Mouse (Mus musculus) erythroblast, adult 5-6 weeks (primary cell): ENCODE data around the gene Slc40a1. TPM values are rescaled to one million over a fixed set of nuclear protein-coding genes. Genes with fewer than 3 reads are reported as not detected.

Experiments used
- ATAC-seq: replicated peaks from 2 replicates; pipeline ENCODE4 v1.8.0; 2016; ENCODE audit warnings: moderate number of reproducible peaks, mild to moderate bottlenecking, moderate TSS enrichment, inconsistent platforms; ENCODE audit not compliant: poor library complexity, low FRiP score, severe bottlenecking
- total RNA-seq, 2 experiments: library from RNA; stranded (forward) in 1 of 2; stranded (reverse) in 1 of 2; fragments of 150-400 nt in 1 of 2; fragments of 200-764, 138-1000 nt in 1 of 2; gene quantifications; 2 replicates each; pipeline versions ENCODE4 v1.2.3 to v1.2.4; 2015 to 2017; ENCODE audit warnings: low replicate concordance in 2 of 2

Gene Slc40a1
- total RNA-seq, 2 experiments from 2014 or later: 128 to 135 TPM

GRCm38 (mm10) chr1:45890173-45890572, 36.1 kb downstream of the Slc40a1 start, which contains the start of gene Gm5269:
Gene Gm5269 (minus strand): TSS chr1:45890273.
- ATAC-seq: no peak

- no peak for ATAC-seq
These were observed 39.5 kb downstream of the Slc40a1 start for GRCm38 (mm10) chr1:45886800-45887199.

- no peak for ATAC-seq
These were observed 42.9 kb downstream of the Slc40a1 start for GRCm38 (mm10) chr1:45883378-45883777.

GRCm38 (mm10) chr1:45882076-45882475, 44.2 kb downstream of the Slc40a1 start:
- no peak for ATAC-seq

- no peak for ATAC-seq
These were observed 45.0 kb downstream of the Slc40a1 start for GRCm38 (mm10) chr1:45881228-45881832.

GRCm38 (mm10) chr1:45877463-45877862, 48.9 kb downstream of the Slc40a1 start:
- ATAC-seq: no peak

DNA sequence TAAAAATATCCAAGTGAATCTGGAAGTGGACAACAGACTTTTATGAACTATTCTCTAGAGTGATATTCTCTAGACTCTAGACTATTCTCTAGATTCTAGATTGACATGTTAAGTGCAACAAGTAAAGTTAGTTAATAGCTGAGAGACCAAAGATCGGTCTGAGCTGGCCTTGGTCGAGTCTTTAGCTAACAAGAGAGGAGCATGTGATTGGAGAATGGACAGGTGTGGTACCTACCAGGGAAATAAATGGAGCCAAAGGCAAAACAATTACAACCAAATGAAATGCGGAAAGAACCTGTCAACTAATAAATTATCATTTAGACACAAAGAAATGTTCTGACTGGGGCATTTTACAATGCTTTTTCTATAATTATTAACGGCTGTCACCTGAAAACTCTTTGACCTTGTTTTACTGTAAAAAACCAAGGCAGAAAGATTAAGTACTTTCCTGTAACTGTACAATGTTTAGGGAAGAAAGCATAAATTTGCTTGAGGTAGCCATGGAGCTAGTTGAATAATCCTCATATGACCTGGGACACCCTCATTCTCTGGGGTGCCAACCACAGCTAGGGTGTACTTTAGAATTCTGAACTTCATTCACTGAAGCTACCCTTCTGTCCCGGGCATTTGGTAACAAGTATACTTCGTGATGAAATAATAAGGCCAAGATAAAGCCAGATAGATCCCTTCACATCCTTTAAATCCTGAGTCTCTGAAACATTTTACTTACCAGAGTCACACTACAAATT, 49.7 kb downstream of the Slc40a1 start:
- no peak for ATAC-seq

GRCm38 (mm10) chr1:45875640-45876039, 50.7 kb downstream of the Slc40a1 start:
- ATAC-seq: no peak

DNA sequence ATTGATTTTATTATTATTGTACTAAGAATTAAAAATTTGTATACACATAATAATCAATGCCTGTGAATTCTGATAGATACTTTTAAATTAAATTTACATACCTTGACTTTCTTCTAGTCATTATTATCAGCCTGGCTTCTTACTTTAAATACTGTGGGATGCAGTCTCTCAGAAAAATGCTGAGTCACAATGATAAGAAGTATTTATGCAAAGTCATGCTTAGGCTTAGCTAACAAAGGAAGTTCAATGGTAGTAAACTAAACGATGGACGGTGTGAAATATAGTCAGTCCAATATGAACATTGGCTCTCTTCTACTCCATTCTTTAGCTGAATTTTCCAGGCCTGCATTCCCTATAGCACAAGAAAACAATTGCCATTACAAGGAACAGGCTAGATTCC, 53.1 kb downstream of the Slc40a1 start:
- ATAC-seq: peak; percentile 92

GRCm38 (mm10) chr1:45868479-45869137, 57.7 kb downstream of the Slc40a1 start:
- ATAC-seq: no peak

- no peak for ATAC-seq
These were observed 58.3 kb downstream of the Slc40a1 start for GRCm38 (mm10) chr1:45868050-45868449.

GRCm38 (mm10) chr1:45866288-45867018, 59.9 kb downstream of the Slc40a1 start:
- ATAC-seq: no peak

DNA sequence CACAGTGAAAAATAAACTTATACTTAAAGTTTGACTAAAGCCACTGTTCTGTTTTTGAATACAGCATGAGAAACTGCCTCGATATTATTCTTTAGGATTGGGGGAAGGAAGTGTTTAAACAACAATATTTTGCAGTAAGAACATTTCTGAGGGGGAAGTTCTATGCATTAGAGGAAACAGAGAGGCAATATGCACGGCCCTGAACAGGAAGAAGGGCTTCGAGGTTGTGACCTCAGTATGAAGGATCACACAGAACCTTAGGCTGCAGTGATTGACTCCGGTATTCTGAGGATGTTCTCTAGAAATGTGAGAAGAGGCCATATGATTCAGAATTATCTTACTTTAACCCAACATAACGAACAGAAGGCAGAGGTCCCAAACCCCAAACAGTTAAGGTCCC, 60.6 kb downstream of the Slc40a1 start:
- ATAC-seq: no peak

DNA sequence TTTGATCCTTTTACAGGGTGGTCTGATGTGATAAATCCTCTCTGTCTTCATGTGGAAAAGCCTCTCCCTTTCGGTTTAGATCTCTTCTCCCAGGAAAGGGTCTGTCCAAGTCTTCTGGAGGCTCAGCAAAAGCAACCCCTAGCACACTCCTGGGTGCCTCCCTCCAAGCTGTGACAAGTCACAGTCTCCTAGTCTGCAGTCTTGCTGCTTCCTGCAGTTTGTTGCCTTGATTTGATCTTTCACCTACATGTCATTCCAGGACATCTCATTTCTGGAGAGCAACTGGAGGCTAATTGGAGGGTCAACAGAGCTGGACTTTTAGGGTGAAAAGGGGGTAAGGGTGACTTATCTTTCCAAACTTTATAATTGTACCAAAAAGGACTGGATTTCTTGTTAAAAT, 61.0 kb downstream of the Slc40a1 start:
- no peak for ATAC-seq

DNA sequence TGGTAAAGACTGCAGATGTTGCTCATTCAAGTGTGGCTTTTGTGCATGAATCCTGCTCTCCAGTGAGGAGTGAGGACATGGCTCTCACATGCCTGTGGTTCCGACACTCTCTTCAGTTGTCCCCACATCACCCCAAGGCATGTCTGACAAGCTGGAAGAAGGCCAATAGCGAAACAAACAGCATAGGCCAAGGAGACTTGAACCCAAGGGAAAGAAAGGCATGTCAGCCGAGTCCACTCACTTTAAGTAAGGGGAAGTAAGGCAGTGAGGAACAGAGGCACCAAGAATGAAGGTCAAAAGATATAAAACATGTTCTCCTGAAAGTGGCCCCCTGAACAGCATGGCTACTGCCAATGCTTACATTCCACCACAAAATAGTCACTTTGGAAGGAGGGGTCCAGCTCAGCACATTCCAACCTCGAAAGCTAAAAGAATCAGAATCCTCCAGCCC, 61.7 kb downstream of the Slc40a1 start:
- no peak for ATAC-seq

GRCm38 (mm10) chr1:45863641-45864040, 62.7 kb downstream of the Slc40a1 start:
- ATAC-seq: no peak

DNA sequence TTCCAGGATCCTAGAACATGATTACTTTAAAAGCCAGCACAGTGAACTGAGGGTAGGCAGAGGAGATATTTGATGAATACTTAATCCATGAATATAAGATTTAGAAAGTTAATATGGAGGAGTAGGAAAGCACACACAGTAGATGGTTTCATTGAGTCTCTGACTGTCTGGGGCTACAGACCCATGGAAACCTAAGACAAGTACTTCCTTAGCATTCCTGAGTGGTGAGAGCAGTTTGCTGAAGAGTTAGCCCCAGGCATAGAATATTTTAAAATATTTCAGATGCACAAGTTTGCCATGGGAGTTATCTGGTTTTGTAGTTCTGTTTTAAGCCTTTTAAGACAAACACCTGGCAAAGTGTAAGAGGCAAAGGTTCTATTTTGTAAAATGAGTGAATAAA, 65.2 kb downstream of the Slc40a1 start:
- ATAC-seq: no peak

DNA sequence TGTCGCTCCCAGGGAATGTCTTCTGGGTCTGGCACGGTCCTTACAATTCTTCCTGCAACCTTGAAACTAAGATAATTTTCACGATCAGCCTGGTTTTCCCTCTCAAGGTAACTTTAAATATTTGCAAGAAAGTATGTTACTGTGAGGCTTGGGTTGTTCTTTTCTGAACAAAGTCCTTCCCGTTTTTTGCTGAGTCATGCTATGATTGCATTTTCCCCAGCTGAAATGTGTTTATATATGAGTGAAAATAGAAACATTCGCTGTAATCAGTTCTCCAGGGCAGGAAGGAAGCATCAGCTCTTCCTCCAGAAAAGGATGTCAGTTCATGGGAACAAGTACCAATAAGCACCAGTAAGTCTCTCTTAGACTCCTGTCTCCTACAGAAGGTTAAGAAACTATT, 66.0 kb downstream of the Slc40a1 start:
- ATAC-seq: no peak
